Mouse (Mus musculus) intestine, embryonic 16.5 days (tissue): ENCODE results near the gene Troap. TPM values are rescaled to one million over a fixed set of nuclear protein-coding genes. Genes with fewer than 3 reads are reported as not detected.
"Not testable (repeated sequence)": the region's sequence is repeated elsewhere in the genome, so short reads cannot be mapped to it uniquely, and the experiment has no call there.

Experiments
- ATAC-seq: fragments of 200-750 bp; cut with Nextera tagmentation; 2 replicates; pipeline ENCODE4 v1.8.0; 2017; ENCODE audit warnings: moderate TSS enrichment, moderate library complexity
- H3K27ac ChIP-seq: fragments of 300-500 bp; sonication (generic); 2 replicates; pipeline ENCODE4 v1.5.1; 2014; ENCODE audit warnings: mild to moderate bottlenecking, low read length
- H3K27me3 ChIP-seq: fragments of 300-500 bp; sonication (generic); replicated peaks from 2 replicates; pipeline ENCODE4 v1.6.1; 2014; ENCODE audit warnings: low read length, control low read depth, mixed read lengths; ENCODE audit not compliant: control insufficient read depth, insufficient read depth
- H3K36me3 ChIP-seq: fragments of 300-500 bp; sonication (generic); 2 replicates; pipeline ENCODE4 v1.6.1; 2014; ENCODE audit warnings: low read length, control low read depth; ENCODE audit not compliant: control insufficient read depth, insufficient read depth
- H3K4me1 ChIP-seq: fragments of 300-500 bp; sonication (generic); 2 replicates; pipeline ENCODE4 v1.6.1; 2014; ENCODE audit warnings: low read length, control low read depth, mixed read lengths; ENCODE audit not compliant: control insufficient read depth, insufficient read depth
- H3K4me2 ChIP-seq: fragments of 300-500 bp; sonication (generic); 2 replicates; pipeline ENCODE4 v1.6.1; 2014; ENCODE audit warnings: low read depth, low read length, control low read depth
- H3K4me3 ChIP-seq: fragments of 300-500 bp; sonication (generic); 2 replicates; pipeline ENCODE4 v1.5.1; 2014; ENCODE audit warnings: mild to moderate bottlenecking, low read length
- H3K9ac ChIP-seq: fragments of 300-500 bp; sonication (generic); 2 replicates; pipeline ENCODE4 v1.6.1; 2014; ENCODE audit warnings: low read depth, low read length
- H3K9me3 ChIP-seq: fragments of 300-500 bp; sonication (generic); 2 replicates; pipeline ENCODE4 v1.6.1; 2016; ENCODE audit warnings: low read length, control low read depth; ENCODE audit not compliant: control insufficient read depth
- WGBS: fragments of 180-500 bp; shearing (Covaris S2); extraction: QIAGEN DNeasy Blood & Tissue Kit; methylation state at CpG from one replicate; pipeline ENCODE4 v1.1.7; 2014; 5-methylcytosine and 5-hydroxymethylcytosine counted together
- polyA plus RNA-seq: library from polyadenylated mRNA; unstranded; fragments of >200 nt; fragmentation: Nextera tagmentation; extraction: Ambion mirVana; gene quantifications from 2 replicates; pipeline ENCODE4 v1.2.1, GENCODE M21; 2015

Gene Troap
- polyA plus RNA-seq, 1 experiment from 2014 or later, result 25.4 TPM

GRCm38 (mm10) chr15:99055511-99055961 is 18.8 kb upstream of the Troap start:
- peak; percentile 66 for ATAC-seq
- WGBS, result under 1% methylated on average over 37 of the region's 37 CpGs
- Histone ChIP-seq H3K4me3 (peak overlapping the region; percentile 47), H3K9ac (peak overlapping the region; percentile 49), H3K36me3 (no peaks in the 10 kb centered on the region), H3K4me2 (peak overlapping the region; percentile 72), H3K27me3 (peaks cover 61% of the 10 kb centered on the region), H3K9me3 (no peaks in the 10 kb centered on the region), H3K4me1 (peaks cover 17% of the 10 kb centered on the region), H3K27ac (no peak overlapping the region)

- WGBS, result 7% methylated on average over 14 of the region's 14 CpGs
- no peak overlapping the region for H3K27ac ChIP-seq
- H3K27me3 ChIP-seq, result peaks cover 61% of the 10 kb centered on the region
- peaks cover 17% of the 10 kb centered on the region for H3K4me1 ChIP-seq
- H3K9me3 ChIP-seq, result no peaks in the 10 kb centered on the region
- H3K4me2 ChIP-seq, result no peak overlapping the region
- ATAC-seq, result no peak
- no peak overlapping the region for H3K9ac ChIP-seq
- peak overlapping the region; percentile 47; the same call in 1 of the 2 replicates for H3K4me3 ChIP-seq
- H3K36me3 ChIP-seq, result no peaks in the 10 kb centered on the region
These were observed 18.0 kb upstream of the Troap start for GRCm38 (mm10) chr15:99056332-99056731.

GRCm38 (mm10) chr15:99065557-99066165 is 8.7 kb upstream of the Troap start:
- ATAC-seq, result no peak
- Histone ChIP-seq H3K36me3 (no peaks in the 10 kb centered on the region), H3K27me3 (peaks cover 5% of the 10 kb centered on the region; the same call in 1 of the 2 replicates), H3K9me3 (no peaks in the 10 kb centered on the region), H3K9ac (no peak overlapping the region), H3K4me2 (no peak overlapping the region), H3K4me1 (no peaks in the 10 kb centered on the region), H3K27ac (no peak overlapping the region), H3K4me3 (no peak overlapping the region)
- 72% methylated on average over 12 of the region's 12 CpGs for WGBS

GRCm38 (mm10) chr15:99071988-99072387 is 2.4 kb upstream of the Troap start:
- WGBS, result 87% methylated on average over 1 of the region's 1 CpGs
- H3K36me3 ChIP-seq, result 0 out of 2 replicates have a peak, but pooled peaks cover 4% of the 10 kb centered on the region
- ATAC-seq, result no peak

GRCm38 (mm10) chr15:99074600-99075333 is 392 bp downstream of the Troap start:
- peaks cover 12% of the 10 kb centered on the region for H3K36me3 ChIP-seq
- peak; percentile 96 for ATAC-seq
- peak overlapping the region; percentile 94 for H3K4me2 ChIP-seq
- peak overlapping the region; percentile 76 for H3K9ac ChIP-seq
- WGBS, result under 1% methylated on average over 44 of the region's 44 CpGs
- peaks cover 22% of the 10 kb centered on the region for H3K4me1 ChIP-seq
- H3K27me3 ChIP-seq, result no peaks in the 10 kb centered on the region
- H3K4me3 ChIP-seq, result peak overlapping the region; percentile 79
- no peaks in the 10 kb centered on the region for H3K9me3 ChIP-seq
- peak overlapping the region; percentile 96 for H3K27ac ChIP-seq

More at GRCm38 (mm10) chr15:99071988-99072387, 2.4 kb upstream of the Troap start:
- Histone ChIP-seq H3K27ac (no peak overlapping the region), H3K9ac (no peak overlapping the region), H3K4me3 (no peak overlapping the region), H3K4me2 (no peak overlapping the region), H3K27me3 (no peaks in the 10 kb centered on the region), H3K4me1 (peaks cover 15% of the 10 kb centered on the region), H3K9me3 (no peaks in the 10 kb centered on the region)

- Histone ChIP-seq H3K4me3 (peak overlapping the region; percentile 79; the same call in 1 of the 2 replicates), H3K36me3 (peaks cover 12% of the 10 kb centered on the region), H3K4me1 (peaks cover 22% of the 10 kb centered on the region), H3K4me2 (peak overlapping the region; percentile 85), H3K9ac (peak overlapping the region; percentile 76; the same call in 1 of the 2 replicates)
- not testable (repeated sequence) for H3K9me3 ChIP-seq, ATAC-seq, H3K27ac ChIP-seq, H3K27me3 ChIP-seq
- 97% methylated on average over 3 of the region's 3 CpGs for WGBS
These were observed 1.6 kb downstream of the Troap start for GRCm38 (mm10) chr15:99076011-99076410.

GRCm38 (mm10) chr15:99078181-99078910 is 4.0 kb downstream of the Troap start:
- Histone ChIP-seq H3K4me2 (no peak overlapping the region), H3K27me3 (no peaks in the 10 kb centered on the region), H3K36me3 (peaks cover 14% of the 10 kb centered on the region), H3K4me1 (peaks cover 27% of the 10 kb centered on the region), H3K9me3 (no peaks in the 10 kb centered on the region), H3K27ac (no peak overlapping the region), H3K4me3 (no peak overlapping the region), H3K9ac (no peak overlapping the region)
- 72% methylated on average over 15 of the region's 15 CpGs for WGBS
- ATAC-seq, result no peak

GRCm38 (mm10) chr15:99079804-99080203 is 5.4 kb downstream of the Troap start:
- Histone ChIP-seq H3K36me3 (peaks cover 14% of the 10 kb centered on the region), H3K27ac (no peak overlapping the region), H3K4me3 (no peak overlapping the region), H3K27me3 (no peaks in the 10 kb centered on the region), H3K9me3 (no peaks in the 10 kb centered on the region), H3K9ac (no peak overlapping the region), H3K4me2 (no peak overlapping the region), H3K4me1 (peaks cover 28% of the 10 kb centered on the region)
- WGBS, result 74% methylated on average over 3 of the region's 3 CpGs
- ATAC-seq, result no peak

- Histone ChIP-seq H3K27ac (no peak overlapping the region), H3K9me3 (no peaks in the 10 kb centered on the region), H3K4me2 (no peak overlapping the region), H3K4me3 (no peak overlapping the region), H3K9ac (no peak overlapping the region), H3K4me1 (peaks cover 24% of the 10 kb centered on the region), H3K27me3 (peaks cover 15% of the 10 kb centered on the region), H3K36me3 (peaks cover 10% of the 10 kb centered on the region)
- 95% methylated on average over 12 of the region's 12 CpGs for WGBS
- ATAC-seq, result no peak
These were observed 7.9 kb downstream of the Troap start for GRCm38 (mm10) chr15:99082322-99082721.
